Mouse (Mus musculus): Measurements from ENCODE around the gene Tmem164. TPM values are rescaled to one million over a fixed set of nuclear protein-coding genes. Genes with fewer than 3 reads are reported as not detected.
A peak's percentile ranks its signal among the peaks of the same experiment; 100 is the strongest.
"Not testable (repeated sequence)": the region's sequence is repeated elsewhere in the genome, so short reads cannot be mapped to it uniquely, and the experiment has no call there.

Gene Tmem164
- 53.4 and 54.9 TPM in 2 replicates for polyA plus RNA-seq (2016; fragmentation: Nextera tagmentation; extraction: Ambion mirVana)

DNA sequence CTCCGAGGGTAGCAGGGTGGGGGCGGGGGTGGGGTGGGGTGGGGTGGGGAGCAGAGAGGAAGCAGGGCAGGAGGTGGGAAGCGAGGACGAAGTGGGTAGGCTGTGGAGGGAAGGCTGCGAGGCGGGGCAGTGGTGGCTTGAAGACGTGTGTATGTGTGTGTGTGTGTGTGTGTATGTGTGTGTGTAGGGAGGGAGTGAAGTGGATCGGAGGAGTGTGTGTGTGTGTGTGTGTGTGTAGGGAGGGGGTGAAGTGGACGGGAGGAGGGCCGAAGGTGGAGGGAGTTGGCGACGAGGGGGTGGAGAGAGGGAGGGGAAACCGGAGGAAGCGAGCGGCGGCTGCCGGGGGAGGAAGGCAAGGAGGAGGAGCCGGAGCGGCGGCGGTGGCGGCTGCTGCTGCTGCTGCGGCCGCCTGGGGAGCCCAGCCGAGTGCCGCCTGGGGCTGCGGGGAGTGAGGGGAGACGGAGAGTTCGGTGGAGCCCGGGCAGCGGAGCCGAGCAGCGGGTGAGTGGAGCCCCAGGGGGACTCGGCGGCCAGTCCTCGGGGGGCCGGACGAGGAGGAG, at the start of gene Tmem164:
Gene Tmem164, plus strand, starts transcription at position 351 of the 560 bp plus-strand sequence.
- no peaks in the 10 kb centered on the region for H3K9me3 ChIP-seq (replicated peaks)
- DNase-seq (ENCODE audit: low spot score), result peak; percentile 80
- no peaks in the 10 kb centered on the region for H3K36me3 ChIP-seq
- peak within 1 kb of the TSS; percentile 95 for H3K27ac ChIP-seq (replicated peaks)
- WGBS, result 20% methylated on average over 16 of the region's 38 CpGs
- H3K4me1 ChIP-seq, result peaks cover 50% of the 10 kb centered on the region
- H3K27me3 ChIP-seq (ENCODE audit: low read depth, poor library complexity, severe bottlenecking), result peaks cover 99% of the 10 kb centered on the region
- H3K4me3 ChIP-seq, result peak within 1 kb of the TSS; percentile 68

DNA sequence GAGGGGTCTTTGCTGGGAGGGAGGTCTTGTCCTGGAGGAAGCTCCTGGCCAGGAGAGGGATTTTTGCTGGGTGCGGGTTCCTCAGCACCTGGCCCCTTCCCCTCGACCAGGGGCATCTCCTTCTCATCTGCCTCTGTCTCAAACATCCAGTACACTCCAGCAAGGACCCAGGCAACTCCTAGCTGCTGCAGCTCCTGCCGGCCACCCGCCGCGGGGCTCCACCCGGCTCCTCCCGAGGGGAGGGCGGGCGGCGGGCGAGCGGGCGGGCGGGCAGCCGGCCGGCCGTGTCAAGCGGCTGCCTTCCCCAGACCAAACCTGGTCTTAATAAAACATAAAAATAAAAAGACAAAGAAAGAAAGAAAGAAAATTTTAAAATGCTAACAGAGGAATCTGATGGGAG, 48.2 kb upstream of the Tmem164 start:
- not testable (repeated sequence) for H3K27ac ChIP-seq (replicated peaks); DNase-seq (ENCODE audit: low spot score); H3K4me1 ChIP-seq; H3K36me3 ChIP-seq; H3K9me3 ChIP-seq (replicated peaks); H3K4me3 ChIP-seq
- WGBS, result 32% methylated on average over 13 of the region's 19 CpGs
- peaks cover 60% of the 10 kb centered on the region for H3K27me3 ChIP-seq (ENCODE audit: low read depth, poor library complexity, severe bottlenecking)

DNA sequence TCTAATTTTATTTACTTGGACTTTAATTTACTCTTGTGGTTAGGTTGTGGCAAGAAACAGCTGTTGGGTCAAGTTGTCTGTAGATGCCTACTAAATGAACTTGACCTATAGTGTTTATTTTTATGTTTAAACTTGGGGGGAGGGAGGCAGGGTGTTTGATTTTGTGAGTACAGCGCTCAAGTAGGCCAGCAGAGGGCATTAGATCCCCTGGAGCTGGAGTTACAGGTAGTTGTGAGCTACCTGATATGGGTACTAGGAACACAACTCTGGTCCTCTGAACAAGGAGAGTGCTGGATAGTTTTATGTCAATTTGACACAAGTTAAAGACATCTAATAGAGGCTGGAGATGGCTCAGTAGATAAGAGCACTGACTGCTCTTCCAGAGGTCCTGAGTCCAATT, 34.0 kb upstream of the Tmem164 start:
- DNase-seq (ENCODE audit: low spot score), result no peak
- H3K4me3 ChIP-seq, result no peak overlapping the region
- H3K36me3 ChIP-seq, result no peaks in the 10 kb centered on the region
- no peaks in the 10 kb centered on the region; the same call in 1 of the 2 replicates for H3K9me3 ChIP-seq (replicated peaks)
- no peaks in the 10 kb centered on the region for H3K4me1 ChIP-seq
- 52% methylated on average over 1 of the region's 1 CpGs for WGBS
- H3K27me3 ChIP-seq (ENCODE audit: low read depth, poor library complexity, severe bottlenecking), result peaks cover 73% of the 10 kb centered on the region
- no peak overlapping the region for H3K27ac ChIP-seq (replicated peaks)

DNA sequence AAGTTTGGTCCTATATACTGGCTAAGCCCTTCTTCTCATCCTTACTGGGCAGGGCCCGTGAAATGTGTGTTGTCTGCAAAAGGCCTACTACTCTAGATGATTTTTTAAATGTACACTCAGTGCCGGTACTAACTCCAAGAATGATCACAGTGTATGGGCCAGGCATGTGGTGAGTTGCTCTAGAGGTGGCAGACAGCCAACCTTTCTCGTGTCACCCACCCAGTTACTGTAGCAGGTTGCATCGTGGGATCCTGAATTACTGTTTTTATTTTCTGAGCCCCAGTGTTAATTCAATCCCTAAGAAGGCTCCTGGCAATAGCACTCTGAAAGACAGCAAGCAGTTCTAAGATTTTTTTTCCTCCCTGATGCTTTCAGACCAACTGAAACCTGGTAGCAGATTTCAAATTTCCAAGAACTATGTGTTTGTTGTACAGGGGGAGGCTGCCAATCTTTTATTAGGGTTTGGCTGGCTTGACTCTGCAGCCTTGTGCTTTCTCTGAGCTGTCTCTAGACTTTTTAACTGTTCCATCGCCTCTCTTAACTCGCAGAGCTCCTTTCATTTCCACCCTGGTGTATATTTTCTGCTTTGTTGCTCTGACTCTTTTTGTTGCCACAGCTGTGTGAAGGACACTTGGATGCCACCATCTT, 31.0 kb upstream of the Tmem164 start:
- H3K4me1 ChIP-seq, result no peaks in the 10 kb centered on the region
- peaks cover 70% of the 10 kb centered on the region for H3K27me3 ChIP-seq (ENCODE audit: low read depth, poor library complexity, severe bottlenecking)
- no peak overlapping the region for H3K27ac ChIP-seq (replicated peaks)
- H3K36me3 ChIP-seq, result no peaks in the 10 kb centered on the region
- no peak overlapping the region for H3K4me3 ChIP-seq
- DNase-seq (ENCODE audit: low spot score), result no peak
- WGBS, result 80% methylated on average over 6 of the region's 6 CpGs
- no peaks in the 10 kb centered on the region; the same call in 1 of the 2 replicates for H3K9me3 ChIP-seq (replicated peaks)

DNA sequence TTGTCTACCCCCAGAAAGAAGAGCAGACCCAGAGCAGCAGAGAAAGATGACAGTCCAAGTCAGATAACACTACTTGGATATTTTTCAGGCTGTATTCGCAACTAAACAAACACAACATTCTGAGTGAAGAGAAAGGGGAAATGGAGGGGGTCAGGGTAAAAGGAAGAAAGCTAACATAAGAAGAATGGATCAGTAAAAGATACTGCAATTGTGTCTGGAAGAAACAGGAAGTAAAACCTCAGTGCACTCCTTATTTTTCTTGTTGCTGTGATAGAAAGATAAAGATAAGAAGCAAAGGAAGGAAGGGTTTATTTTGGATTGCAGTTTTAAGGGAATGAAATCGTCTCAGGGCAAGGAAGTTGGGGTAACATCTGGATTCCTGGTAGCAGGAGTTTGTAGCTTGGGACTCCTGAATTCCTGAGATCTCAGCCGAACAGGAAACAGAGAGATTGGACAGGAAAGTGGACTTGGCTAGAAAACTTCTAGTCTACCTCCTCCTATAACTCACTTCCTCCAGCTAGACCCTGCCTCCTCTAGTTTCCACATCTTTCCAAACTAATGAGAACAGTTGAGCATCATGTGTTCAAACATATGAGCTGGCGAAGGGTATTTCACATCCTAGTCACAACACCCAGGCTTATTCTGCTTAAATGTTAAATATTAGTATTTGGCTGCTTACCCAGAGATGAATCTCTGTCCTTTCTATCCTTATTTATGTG, 16.3 kb upstream of the Tmem164 start:
- WGBS, result 80% methylated on average over 4 of the region's 4 CpGs
- Histone ChIP-seq H3K4me3 (no peak overlapping the region), H3K9me3 (replicated peaks) (no peaks in the 10 kb centered on the region), H3K27me3 (ENCODE audit: low read depth, poor library complexity, severe bottlenecking) (peaks cover 97% of the 10 kb centered on the region), H3K4me1 (no peaks in the 10 kb centered on the region), H3K36me3 (no peaks in the 10 kb centered on the region), H3K27ac (replicated peaks) (no peak overlapping the region)
- no peak for DNase-seq (ENCODE audit: low spot score)

DNA sequence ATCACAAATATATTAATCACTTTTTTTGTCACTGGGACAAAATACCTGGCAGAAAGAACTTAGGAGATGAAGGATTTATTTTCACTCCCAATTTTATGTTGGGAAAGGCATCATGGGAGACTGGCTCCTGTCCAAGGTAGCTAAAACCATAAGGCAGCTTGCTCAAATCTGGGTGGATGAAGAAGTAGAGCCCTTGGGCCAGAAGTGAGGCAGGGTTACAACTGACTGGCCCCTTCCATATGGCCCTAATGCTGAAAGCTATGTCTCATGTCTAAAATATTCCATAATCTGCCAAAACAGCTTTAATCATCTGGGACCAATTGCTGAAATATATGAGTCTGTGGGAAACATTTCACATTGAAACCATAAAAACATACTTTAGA, 15.8 kb upstream of the Tmem164 start:
- H3K27me3 ChIP-seq (ENCODE audit: low read depth, poor library complexity, severe bottlenecking), result peaks cover 97% of the 10 kb centered on the region
- no peaks in the 10 kb centered on the region for H3K4me1 ChIP-seq
- no peaks in the 10 kb centered on the region for H3K9me3 ChIP-seq (replicated peaks)
- H3K4me3 ChIP-seq, result no peak overlapping the region
- no peak for DNase-seq (ENCODE audit: low spot score)
- H3K36me3 ChIP-seq, result no peaks in the 10 kb centered on the region
- H3K27ac ChIP-seq (replicated peaks), result no peak overlapping the region

DNA sequence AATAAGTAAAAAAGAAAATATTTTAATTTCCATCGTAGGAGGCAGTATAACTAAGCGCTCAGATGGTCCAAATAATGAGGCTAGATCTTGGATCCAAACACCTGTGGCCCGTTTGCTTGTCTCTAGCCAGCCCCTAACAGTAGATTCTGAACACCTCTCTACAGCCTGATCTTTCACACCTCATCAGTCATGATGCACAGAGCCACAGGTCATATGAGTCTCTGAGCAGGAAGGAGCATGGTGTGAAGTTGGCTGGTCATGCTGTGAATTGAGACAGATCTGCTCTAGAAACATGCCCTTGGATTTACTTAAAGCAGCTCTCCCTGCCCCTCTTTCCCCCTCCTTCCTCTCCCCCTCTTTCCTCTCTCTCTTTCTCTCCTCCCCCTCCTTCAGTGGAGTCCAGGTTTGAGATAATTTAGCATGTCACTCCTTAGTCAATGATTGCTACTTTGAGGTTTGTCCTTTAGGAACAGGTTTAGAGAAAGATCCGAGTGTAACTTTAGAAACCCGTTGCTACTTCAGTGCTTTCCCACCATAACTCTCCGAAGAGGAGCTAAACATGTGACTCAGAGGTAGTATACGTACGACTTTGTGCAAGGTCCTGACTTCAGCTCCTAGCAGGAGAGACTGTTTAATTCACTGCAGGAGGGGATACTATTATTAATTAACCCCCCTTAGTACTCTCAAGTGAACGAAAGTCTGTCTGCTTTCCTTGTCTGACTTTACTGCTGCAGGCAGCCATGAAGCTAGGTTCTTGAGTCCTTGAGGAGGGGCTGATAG, 11.7 kb upstream of the Tmem164 start:
- Histone ChIP-seq H3K4me1 (no peaks in the 10 kb centered on the region), H3K9me3 (replicated peaks) (no peaks in the 10 kb centered on the region), H3K27me3 (ENCODE audit: low read depth, poor library complexity, severe bottlenecking) (peaks cover 91% of the 10 kb centered on the region), H3K27ac (replicated peaks) (no peak overlapping the region), H3K4me3 (no peak overlapping the region), H3K36me3 (no peaks in the 10 kb centered on the region)
- 79% methylated on average over 9 of the region's 9 CpGs for WGBS
- no peak for DNase-seq (ENCODE audit: low spot score)

DNA sequence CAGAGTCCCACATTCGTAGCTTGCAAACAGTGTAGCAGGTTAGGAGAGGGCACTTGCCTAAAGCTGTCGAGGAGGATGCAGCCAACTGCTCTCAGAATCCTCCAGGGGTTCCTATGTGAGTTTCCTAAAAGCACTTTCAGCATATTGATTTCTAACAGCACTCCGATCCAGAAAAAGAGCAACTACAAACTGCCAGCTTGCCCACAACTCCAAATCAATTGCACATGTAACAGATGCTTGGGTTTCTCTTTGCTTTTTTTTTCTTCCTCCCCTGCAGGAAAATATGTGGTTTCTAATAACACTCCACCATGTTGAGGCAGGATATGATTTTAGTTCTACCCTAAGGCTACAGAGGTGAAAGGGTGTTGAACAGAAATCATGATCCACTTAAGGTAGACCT, 11.1 kb upstream of the Tmem164 start:
- Histone ChIP-seq H3K4me3 (no peak overlapping the region), H3K4me1 (no peaks in the 10 kb centered on the region), H3K27me3 (ENCODE audit: low read depth, poor library complexity, severe bottlenecking) (peaks cover 91% of the 10 kb centered on the region), H3K27ac (replicated peaks) (no peak overlapping the region), H3K36me3 (no peaks in the 10 kb centered on the region), H3K9me3 (replicated peaks) (no peaks in the 10 kb centered on the region)
- WGBS, result 66% methylated on average over 3 of the region's 3 CpGs
- DNase-seq (ENCODE audit: low spot score), result no peak

DNA sequence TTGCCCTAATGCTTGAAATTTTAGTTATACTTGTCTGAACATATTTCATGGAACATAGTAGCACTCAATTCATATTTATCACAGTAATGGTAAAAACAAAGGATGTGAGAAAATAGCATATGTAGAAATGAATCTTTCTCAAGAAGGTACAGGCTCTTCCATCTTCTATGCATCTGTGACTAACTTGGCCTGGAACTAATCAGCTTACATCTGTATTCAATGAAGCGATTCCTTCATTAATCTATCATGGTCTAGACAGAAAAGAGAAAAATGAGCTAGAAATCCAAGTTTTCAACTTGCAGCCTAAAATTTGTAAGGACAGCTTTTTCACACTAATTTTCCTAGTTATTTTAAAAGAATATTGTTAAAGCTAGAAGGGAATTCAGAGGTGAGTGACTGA, 10.1 kb upstream of the Tmem164 start:
- 69% methylated on average over 1 of the region's 1 CpGs for WGBS
- DNase-seq (ENCODE audit: low spot score), result no peak
- Histone ChIP-seq H3K4me1 (no peaks in the 10 kb centered on the region), H3K4me3 (no peak overlapping the region), H3K27ac (replicated peaks) (no peak overlapping the region), H3K27me3 (ENCODE audit: low read depth, poor library complexity, severe bottlenecking) (peaks cover 91% of the 10 kb centered on the region), H3K9me3 (replicated peaks) (no peaks in the 10 kb centered on the region), H3K36me3 (no peaks in the 10 kb centered on the region)

DNA sequence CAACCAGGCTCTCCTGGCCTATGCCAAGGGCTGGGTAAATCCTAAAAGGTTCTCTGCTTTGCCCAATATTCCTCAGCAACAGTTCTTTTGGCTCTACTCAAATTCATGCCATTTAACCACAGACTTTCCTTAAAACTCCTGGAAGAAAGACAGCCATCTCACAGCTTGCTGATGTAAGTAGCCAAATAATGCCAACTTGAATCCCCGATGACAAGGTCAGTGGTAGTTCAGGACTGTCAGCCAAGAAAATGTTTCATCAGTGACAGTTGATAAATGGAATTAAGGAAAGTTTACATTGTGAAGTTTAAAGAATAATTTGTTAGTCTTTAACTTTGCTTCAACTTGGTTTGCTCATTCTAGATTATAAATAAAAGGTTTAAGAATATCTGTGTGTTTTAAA, 8.5 kb upstream of the Tmem164 start:
- DNase-seq (ENCODE audit: low spot score), result no peak
- Histone ChIP-seq H3K4me1 (no peaks in the 10 kb centered on the region), H3K9me3 (replicated peaks) (no peaks in the 10 kb centered on the region), H3K27me3 (ENCODE audit: low read depth, poor library complexity, severe bottlenecking) (peaks cover 91% of the 10 kb centered on the region), H3K4me3 (no peak overlapping the region), H3K36me3 (no peaks in the 10 kb centered on the region), H3K27ac (replicated peaks) (no peak overlapping the region)
- WGBS, result 91% methylated on average over 1 of the region's 1 CpGs

DNA sequence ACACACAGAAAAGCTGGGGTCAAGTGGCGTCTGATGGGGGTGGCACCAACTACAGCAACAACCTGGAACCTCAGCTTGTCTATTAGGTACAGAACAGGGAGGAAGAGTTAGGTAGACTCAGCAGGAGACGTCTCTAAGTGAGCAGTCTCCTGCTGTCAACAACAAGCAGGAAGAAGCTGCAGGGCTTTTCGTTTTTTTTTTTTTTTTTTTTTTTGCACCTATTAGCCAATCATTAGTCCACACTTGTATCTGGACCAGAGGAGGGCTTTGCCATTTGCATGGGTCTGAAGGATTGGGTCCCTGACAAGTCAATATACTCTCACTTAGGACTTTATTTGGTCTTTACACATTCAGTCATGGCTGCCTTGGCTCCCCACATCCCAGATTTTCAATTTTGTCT, 4.0 kb upstream of the Tmem164 start:
- WGBS, result 52% methylated on average over 3 of the region's 3 CpGs
- DNase-seq (ENCODE audit: low spot score), result no peak
- Histone ChIP-seq H3K4me1 (peaks cover 12% of the 10 kb centered on the region), H3K9me3 (replicated peaks) (no peaks in the 10 kb centered on the region), H3K27me3 (ENCODE audit: low read depth, poor library complexity, severe bottlenecking) (peaks cover 91% of the 10 kb centered on the region), H3K4me3 (no peak overlapping the region), H3K27ac (replicated peaks) (no peak overlapping the region), H3K36me3 (no peaks in the 10 kb centered on the region)

DNA sequence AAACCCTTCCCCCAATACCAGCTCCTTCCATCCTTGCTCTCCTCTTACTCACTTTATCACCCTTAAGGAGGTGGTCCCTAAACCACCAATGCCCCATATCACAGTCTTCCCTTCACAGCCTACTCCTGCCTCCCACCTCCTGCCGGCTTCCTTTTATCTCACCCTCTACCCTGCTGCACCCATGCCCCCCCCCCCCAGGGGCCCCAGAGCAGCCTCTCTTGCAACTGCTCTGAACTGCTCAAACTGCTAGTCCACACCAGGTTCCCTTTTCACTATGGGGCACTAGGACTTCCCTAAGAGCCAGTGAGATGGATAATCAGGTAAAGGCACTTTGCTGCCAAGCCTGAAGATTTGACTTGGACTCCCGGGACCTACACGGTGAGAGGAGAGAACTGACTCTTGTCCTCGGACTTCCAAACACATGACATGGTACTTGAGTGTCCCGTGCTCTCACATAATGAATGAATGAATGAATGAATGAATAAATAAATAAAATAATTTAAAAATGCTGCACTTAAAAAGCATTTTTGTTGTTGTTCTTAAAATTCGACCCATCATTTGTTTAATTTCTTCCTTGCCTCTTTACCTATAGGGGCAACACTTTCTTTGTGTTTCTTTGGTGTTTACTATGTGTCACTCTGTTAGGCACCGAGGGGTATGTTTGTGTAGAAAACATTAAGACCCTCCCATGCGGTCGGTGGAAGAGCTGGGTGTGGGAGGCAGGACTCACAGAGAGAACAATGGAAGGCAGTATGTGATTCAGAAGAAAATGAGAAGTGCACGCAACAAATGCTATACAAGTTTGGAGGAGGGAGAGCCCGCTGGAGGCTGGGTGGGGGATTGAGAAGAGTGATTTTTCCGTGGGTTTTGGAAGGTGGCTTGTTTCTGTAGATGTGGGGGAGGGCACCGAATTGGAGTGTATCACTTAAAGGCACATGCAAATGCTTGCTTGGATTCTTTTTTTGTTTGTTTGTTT, 2.4 kb upstream of the Tmem164 start:
- 61% methylated on average over 13 of the region's 13 CpGs for WGBS
- H3K4me3 ChIP-seq, result no peak overlapping the region

More for the DNA sequence above, 2.4 kb upstream of the Tmem164 start:
- Histone ChIP-seq H3K27me3 (ENCODE audit: low read depth, poor library complexity, severe bottlenecking) (peaks cover 98% of the 10 kb centered on the region), H3K4me1 (peaks cover 28% of the 10 kb centered on the region), H3K9me3 (replicated peaks) (no peaks in the 10 kb centered on the region), H3K36me3 (no peaks in the 10 kb centered on the region), H3K27ac (replicated peaks) (no peak overlapping the region)
- DNase-seq (ENCODE audit: low spot score), result no peak
